Mouse (Mus musculus) embryonic facial prominence, embryonic 11.5 days (tissue): ENCODE measurements around the gene Stkld1. TPM values are rescaled to one million over a fixed set of nuclear protein-coding genes. Genes with fewer than 3 reads are reported as not detected.

Experiments
- ATAC-seq: fragments of 200-750 bp; cut with Nextera tagmentation; replicated peaks from 2 replicates; pipeline ENCODE4 v1.8.0; 2017; ENCODE audit warnings: low read depth; ENCODE audit not compliant: insufficient number of reproducible peaks, low FRiP score, low TSS enrichment
- DNase-seq: peaks from one replicate; pipeline ENCODE4 v3.0.0-alpha.2; 2015; ENCODE audit warnings: low spot score
- H3K27ac ChIP-seq: fragments of 300-500 bp; sonication (generic); replicated peaks from 2 replicates; pipeline ENCODE4 v1.5.1; 2014; ENCODE audit warnings: mild to moderate bottlenecking, low read depth, low read length, control low read depth
- H3K27me3 ChIP-seq: fragments of 300-500 bp; sonication (generic); 2 replicates; pipeline ENCODE4 v1.6.1; 2014; ENCODE audit warnings: mild to moderate bottlenecking, low read length, moderate library complexity, mixed read lengths; ENCODE audit not compliant: control insufficient read depth, insufficient read depth
- H3K36me3 ChIP-seq: fragments of 300-500 bp; sonication (generic); replicated peaks from 2 replicates; pipeline ENCODE4 v1.6.1; 2014; ENCODE audit warnings: low read depth, mild to moderate bottlenecking, low read length, moderate library complexity, mixed read lengths; ENCODE audit not compliant: control insufficient read depth, insufficient read depth
- H3K4me1 ChIP-seq: fragments of 300-500 bp; sonication (generic); 2 replicates; pipeline ENCODE4 v1.6.1; 2014; ENCODE audit warnings: low read length, mixed read lengths; ENCODE audit not compliant: control insufficient read depth, insufficient read depth
- H3K4me2 ChIP-seq: fragments of 300-500 bp; sonication (generic); 2 replicates; pipeline ENCODE4 v1.6.1; 2014; ENCODE audit warnings: low read depth, mild to moderate bottlenecking, control low read depth, low read length, moderate library complexity
- H3K4me3 ChIP-seq: fragments of 300-500 bp; sonication (generic); 2 replicates; pipeline ENCODE4 v1.5.1; 2014; ENCODE audit warnings: low read depth, low read length, control low read depth
- H3K9ac ChIP-seq: fragments of 300-500 bp; sonication (generic); replicated peaks from 2 replicates; pipeline ENCODE4 v1.6.1; 2014; ENCODE audit warnings: mild to moderate bottlenecking, control low read depth, low read length
- H3K9me3 ChIP-seq: fragments of 300-500 bp; sonication (generic); replicated peaks from 2 replicates; pipeline ENCODE4 v1.6.1; 2016; ENCODE audit warnings: mild to moderate bottlenecking, low read length, inconsistent platforms, mixed read lengths; ENCODE audit not compliant: control insufficient read depth
- WGBS: fragments of 180-500 bp; shearing (Covaris S2); extraction: QIAGEN DNeasy Blood & Tissue Kit; methylation state at CpG from one replicate; pipeline ENCODE4 v1.1.7; 2014; 5-methylcytosine and 5-hydroxymethylcytosine counted together
- polyA plus RNA-seq: library from polyadenylated mRNA; unstranded; fragments of >200 nt; fragmentation: Nextera tagmentation; extraction: Ambion mirVana; gene quantifications from 2 replicates; pipeline ENCODE4 v1.2.1, GENCODE M21; 2014

Stkld1 gene
- polyA plus RNA-seq, 1 experiment from 2014 or later, result not detected

DNA sequence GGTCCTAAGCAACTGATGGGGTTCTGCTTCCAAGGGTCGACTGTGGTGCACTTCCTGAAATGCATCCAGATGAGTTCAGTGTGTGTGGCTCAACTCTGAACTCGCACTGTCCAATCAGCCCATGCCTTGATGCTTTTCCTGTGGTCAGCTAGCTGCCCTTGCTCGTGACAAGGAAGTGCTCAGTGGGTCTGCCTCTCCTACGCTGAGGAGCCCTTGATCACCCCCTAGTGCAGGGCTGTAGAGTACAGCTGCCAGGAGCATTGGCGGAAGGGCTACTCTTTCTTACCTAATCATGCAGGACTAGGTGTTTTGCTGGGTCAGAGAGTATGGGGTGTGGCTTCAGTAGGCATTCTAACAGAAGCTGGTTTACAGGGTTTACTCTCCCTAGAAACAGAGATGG is 7.7 kb downstream of the Stkld1 start:
- H3K4me2 ChIP-seq, result no peak overlapping the region
- H3K27ac ChIP-seq, result no peak overlapping the region
- H3K4me3 ChIP-seq, result no peak overlapping the region
- DNase-seq, result no peak
- ATAC-seq, result no peak
- no peaks in the 10 kb centered on the region for H3K4me1 ChIP-seq
- no peak overlapping the region for H3K9ac ChIP-seq
- H3K9me3 ChIP-seq, result no peaks in the 10 kb centered on the region
- H3K27me3 ChIP-seq, result no peaks in the 10 kb centered on the region
- WGBS, result 37% methylated on average over 5 of the region's 5 CpGs
- H3K36me3 ChIP-seq, result no peaks in the 10 kb centered on the region

DNA sequence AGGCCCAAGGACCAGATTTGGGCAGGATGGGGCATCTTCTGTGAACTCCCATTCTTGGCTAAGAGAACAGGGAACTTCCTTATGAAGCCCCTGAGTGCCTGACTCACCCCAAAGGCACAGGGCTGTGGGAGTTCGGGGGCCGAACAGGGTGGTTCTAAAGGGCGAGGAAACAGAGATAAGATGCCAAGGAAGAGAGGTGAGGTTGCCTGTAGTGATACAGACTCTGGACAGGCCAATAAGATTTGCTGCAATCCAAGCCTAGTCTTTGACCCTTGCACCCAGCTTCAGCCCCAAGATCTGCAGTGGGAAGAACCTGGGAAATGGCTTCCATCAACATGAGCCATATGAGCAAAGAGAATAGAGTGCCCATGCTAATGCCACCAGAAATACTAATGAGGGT is 9.4 kb downstream of the Stkld1 start:
- DNase-seq, result no peak
- H3K27me3 ChIP-seq, result no peaks in the 10 kb centered on the region
- H3K36me3 ChIP-seq, result no peaks in the 10 kb centered on the region
- WGBS, result 77% methylated on average over 3 of the region's 3 CpGs
- no peak overlapping the region for H3K4me2 ChIP-seq
- H3K27ac ChIP-seq, result no peak overlapping the region
- no peak overlapping the region for H3K9ac ChIP-seq
- H3K9me3 ChIP-seq, result no peaks in the 10 kb centered on the region
- ATAC-seq, result no peak
- H3K4me1 ChIP-seq, result no peaks in the 10 kb centered on the region
- H3K4me3 ChIP-seq, result no peak overlapping the region

DNA sequence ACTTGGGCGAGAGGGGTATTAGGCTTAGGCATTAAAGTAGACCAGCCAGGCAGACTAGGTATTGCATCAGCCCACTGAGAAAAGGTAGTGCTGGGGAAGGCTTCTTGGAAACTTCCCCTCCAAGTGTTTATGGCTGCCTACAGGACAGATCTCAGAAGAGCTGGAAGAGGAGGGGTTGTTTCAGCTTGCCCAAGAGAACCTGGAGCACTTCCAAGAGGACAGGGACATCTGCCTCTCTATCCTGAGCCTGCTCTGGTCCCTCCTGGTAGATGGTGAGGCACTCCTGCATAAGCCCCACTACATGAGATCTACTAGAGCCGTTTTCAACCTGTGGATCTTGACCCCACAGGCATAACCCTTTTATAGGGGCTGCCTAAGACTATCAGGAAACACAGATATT is 16.6 kb downstream of the Stkld1 start:
- H3K36me3 ChIP-seq, result peaks cover 2% of the 10 kb centered on the region
- no peak overlapping the region for H3K9ac ChIP-seq
- WGBS, result 85% methylated on average over 2 of the region's 2 CpGs
- H3K9me3 ChIP-seq, result no peaks in the 10 kb centered on the region
- no peaks in the 10 kb centered on the region for H3K27me3 ChIP-seq
- H3K27ac ChIP-seq, result no peak overlapping the region
- H3K4me2 ChIP-seq, result no peak overlapping the region
- H3K4me3 ChIP-seq, result no peak overlapping the region
- ATAC-seq (no peak), DNase-seq (no peak)
- no peaks in the 10 kb centered on the region for H3K4me1 ChIP-seq

DNA sequence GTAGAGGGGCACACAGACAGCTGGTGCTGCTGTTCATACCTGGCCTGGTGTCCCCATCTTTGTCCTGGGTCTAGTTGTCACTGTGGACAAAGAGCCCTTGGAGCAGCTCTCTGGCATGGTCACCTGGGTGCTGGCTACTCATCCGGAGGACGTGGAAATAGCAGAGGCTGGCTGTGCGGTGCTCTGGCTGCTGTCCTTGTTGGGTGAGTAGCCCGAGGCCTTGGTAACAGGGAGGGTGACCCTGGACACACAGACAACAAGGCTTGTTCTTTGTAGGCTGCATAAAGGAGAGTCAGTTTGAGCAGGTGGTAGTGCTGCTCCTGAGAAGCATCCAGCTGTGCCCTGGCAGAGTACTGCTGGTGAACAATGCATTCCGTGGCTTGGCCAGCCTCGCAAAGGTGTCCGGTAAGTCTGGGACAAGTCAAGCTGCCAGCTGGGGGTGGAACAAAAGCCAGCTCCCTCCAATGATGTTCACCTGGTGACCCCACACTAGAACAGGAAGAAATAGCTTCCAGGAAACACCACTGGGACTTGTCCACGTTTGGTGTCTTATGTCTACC is 17.6 kb downstream of the Stkld1 start:
- Histone ChIP-seq H3K4me3 (no peak overlapping the region), H3K27me3 (no peaks in the 10 kb centered on the region), H3K9ac (no peak overlapping the region), H3K27ac (no peak overlapping the region), H3K9me3 (no peaks in the 10 kb centered on the region), H3K4me2 (no peak overlapping the region), H3K36me3 (peaks cover 2% of the 10 kb centered on the region), H3K4me1 (no peaks in the 10 kb centered on the region)
- no peak for ATAC-seq
- DNase-seq, result no peak
- WGBS, result 90% methylated on average over 8 of the region's 8 CpGs

DNA sequence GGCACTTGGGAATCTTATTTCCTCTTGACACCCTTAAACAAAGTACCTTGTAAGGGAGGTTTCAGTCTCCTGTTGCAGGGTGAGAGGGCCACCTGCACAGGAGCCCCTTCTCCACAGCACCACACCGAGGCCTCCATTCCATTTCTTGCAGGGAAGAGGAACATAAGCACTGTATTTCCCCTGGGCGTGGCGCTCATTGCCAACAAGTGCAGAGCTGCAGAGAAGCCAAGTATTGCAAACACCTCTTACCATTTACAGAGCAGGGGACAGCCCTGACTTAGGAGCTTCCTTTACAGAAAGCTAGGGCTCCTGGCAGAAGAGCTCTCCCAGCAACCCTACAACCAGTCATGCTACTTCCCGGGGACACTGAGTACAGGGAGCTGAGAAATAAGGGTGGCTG is 18.3 kb downstream of the Stkld1 start:
- ATAC-seq (no peak), DNase-seq (no peak)
- no peaks in the 10 kb centered on the region for H3K9me3 ChIP-seq
- H3K4me1 ChIP-seq, result no peaks in the 10 kb centered on the region
- H3K9ac ChIP-seq, result no peak overlapping the region
- H3K36me3 ChIP-seq, result peaks cover 2% of the 10 kb centered on the region
- no peak overlapping the region for H3K4me2 ChIP-seq
- no peaks in the 10 kb centered on the region for H3K27me3 ChIP-seq
- H3K27ac ChIP-seq, result no peak overlapping the region
- H3K4me3 ChIP-seq, result no peak overlapping the region
- 88% methylated on average over 4 of the region's 4 CpGs for WGBS

DNA sequence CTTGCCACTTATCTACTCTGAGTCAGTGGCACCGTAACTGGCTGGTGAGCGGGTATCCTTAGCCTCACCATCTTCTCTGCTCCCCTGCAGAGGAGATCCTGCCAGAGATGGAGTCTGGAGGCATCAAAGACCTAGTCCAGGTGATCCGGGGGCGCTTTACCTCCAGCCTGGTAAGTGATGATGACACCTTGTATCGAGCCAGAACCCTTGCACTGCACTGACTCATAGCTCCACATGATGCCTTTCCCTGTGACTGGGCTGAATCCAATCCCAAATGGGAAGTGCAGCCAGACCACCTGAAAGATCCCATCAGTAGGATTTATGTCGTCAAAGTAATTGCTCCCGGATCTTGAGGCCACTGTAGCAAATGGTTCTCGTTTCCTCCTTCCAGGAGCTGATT is 19.0 kb downstream of the Stkld1 start:
- Histone ChIP-seq H3K4me1 (no peaks in the 10 kb centered on the region), H3K9me3 (no peaks in the 10 kb centered on the region), H3K27ac (no peak overlapping the region), H3K27me3 (no peaks in the 10 kb centered on the region), H3K4me2 (no peak overlapping the region), H3K36me3 (peaks cover 2% of the 10 kb centered on the region), H3K9ac (no peak overlapping the region), H3K4me3 (no peak overlapping the region)
- DNase-seq, result no peak
- 81% methylated on average over 8 of the region's 8 CpGs for WGBS
- no peak for ATAC-seq

DNA sequence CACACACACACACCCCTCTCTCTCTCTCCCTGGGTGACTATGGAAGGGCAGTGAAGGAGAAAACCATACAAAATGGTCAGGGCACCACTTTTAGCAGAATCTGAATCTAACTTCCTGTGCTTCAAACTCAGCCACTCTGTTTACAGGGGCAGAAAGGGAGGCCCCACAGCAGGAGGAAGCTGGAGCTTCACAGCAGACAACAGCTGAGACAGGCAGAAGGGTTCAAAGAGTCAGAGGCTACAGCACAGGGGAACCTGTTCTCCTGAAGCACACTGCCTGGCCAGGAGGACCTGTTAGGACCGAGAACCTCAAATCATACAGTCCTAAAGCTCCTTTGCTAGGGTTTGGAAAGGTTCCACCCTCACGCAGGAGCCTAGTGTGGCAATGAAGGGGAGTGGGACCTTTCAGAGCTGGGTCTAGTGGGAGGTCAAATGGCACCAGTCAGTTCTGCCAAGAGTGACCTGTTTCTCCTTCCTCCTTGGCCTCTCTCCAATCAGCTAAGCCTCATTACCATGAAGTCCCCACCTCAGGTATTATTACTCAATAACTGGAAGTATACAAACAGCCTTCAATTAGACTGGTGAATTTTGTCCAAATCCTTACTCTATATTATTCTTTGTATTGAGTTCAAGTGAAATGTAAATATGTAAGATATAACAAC is 21.0 kb downstream of the Stkld1 start:
- no peak overlapping the region for H3K27ac ChIP-seq
- H3K4me1 ChIP-seq, result no peaks in the 10 kb centered on the region
- no peaks in the 10 kb centered on the region for H3K9me3 ChIP-seq
- no peak for DNase-seq
- H3K4me3 ChIP-seq, result no peak overlapping the region
- H3K27me3 ChIP-seq, result no peaks in the 10 kb centered on the region
- no peak overlapping the region for H3K9ac ChIP-seq
- no peak for ATAC-seq
- H3K36me3 ChIP-seq, result peaks cover 7% of the 10 kb centered on the region
- no peak overlapping the region for H3K4me2 ChIP-seq
- WGBS, result 95% methylated on average over 2 of the region's 2 CpGs

DNA sequence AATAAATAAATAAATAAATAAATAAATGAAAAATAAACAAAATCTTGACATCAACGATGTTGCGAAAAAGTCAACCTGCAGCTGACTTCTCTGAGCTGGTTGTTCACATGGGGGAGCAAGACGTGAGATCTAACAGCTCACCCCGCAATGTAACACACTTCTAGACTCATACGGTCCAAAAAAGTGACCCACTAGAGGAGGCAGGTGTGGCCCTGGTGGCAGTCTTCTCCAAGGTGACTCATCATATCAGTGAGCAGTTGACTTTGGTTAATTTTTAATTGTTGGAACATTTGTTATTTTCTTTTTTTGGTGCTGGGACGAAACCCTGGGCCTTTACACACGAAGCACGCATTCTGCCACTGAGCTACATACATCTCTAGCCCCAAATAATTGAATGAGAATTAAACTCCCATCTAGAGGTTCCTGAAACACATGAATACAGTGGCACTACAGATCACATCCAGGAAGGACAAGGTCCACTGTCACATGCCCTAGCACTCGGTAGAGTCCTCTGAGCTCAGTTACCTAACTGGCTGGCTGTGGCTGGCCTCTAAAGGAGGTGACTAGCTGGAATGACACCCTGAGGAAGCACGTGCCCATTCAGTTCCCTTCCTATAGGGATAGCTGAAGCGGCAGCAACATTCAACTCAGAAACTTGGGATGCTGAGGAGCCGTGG is 23.1 kb downstream of the Stkld1 start:
- DNase-seq (no peak), ATAC-seq (no peak)
- Histone ChIP-seq H3K4me3 (no peak overlapping the region), H3K9ac (no peak overlapping the region), H3K27ac (no peak overlapping the region), H3K4me1 (no peaks in the 10 kb centered on the region), H3K27me3 (no peaks in the 10 kb centered on the region), H3K36me3 (peaks cover 7% of the 10 kb centered on the region), H3K4me2 (no peak overlapping the region), H3K9me3 (no peaks in the 10 kb centered on the region)
- 95% methylated on average over 12 of the region's 12 CpGs for WGBS
